Mouse (Mus musculus) brown adipose tissue, adult 24 weeks (tissue): ENCODE measurements around the gene Nptn. TPM values are rescaled to one million over a fixed set of nuclear protein-coding genes. Genes with fewer than 3 reads are reported as not detected.

Experiments used
- H3K27ac ChIP-seq: fragments of 200-500 bp; replicated peaks from 2 replicates; pipeline ENCODE4 v1.5.1; 2012; ENCODE audit warnings: low read depth, mild to moderate bottlenecking, low read length
- H3K4me1 ChIP-seq: fragments of 200-500 bp; 2 replicates; pipeline ENCODE4 v1.6.1; 2012; ENCODE audit warnings: low read length, mixed read lengths; ENCODE audit not compliant: control insufficient read depth, insufficient read depth, insufficient read length
- H3K4me3 ChIP-seq: fragments of 200-500 bp; 2 replicates; pipeline ENCODE4 v1.5.1; 2012; ENCODE audit warnings: low read depth, mild to moderate bottlenecking, low read length, moderate library complexity; ENCODE audit not compliant: insufficient read depth
- polyA plus RNA-seq: library from polyadenylated mRNA; stranded (reverse); fragments of >200 nt; gene quantifications from 2 replicates; pipeline ENCODE4 v1.2.4, GENCODE M21; 2012; ENCODE audit not compliant: missing spikeins, insufficient read depth, insufficient read length

Gene Nptn
- polyA plus RNA-seq, 1 experiment: 127 TPM

- H3K27ac ChIP-seq: no peak overlapping the region
- no peak overlapping the region for H3K4me3 ChIP-seq
- no peaks in the 10 kb centered on the region for H3K4me1 ChIP-seq
Observed at GRCm38 (mm10) chr9:58657735-58658512, 75.9 kb downstream of the Nptn start.

- no peak overlapping the region for H3K4me3 ChIP-seq
- H3K27ac ChIP-seq: no peak overlapping the region
- H3K4me1 ChIP-seq: no peaks in the 10 kb centered on the region
Observed at GRCm38 (mm10) chr9:58658596-58659309, 76.7 kb downstream of the Nptn start.

DNA sequence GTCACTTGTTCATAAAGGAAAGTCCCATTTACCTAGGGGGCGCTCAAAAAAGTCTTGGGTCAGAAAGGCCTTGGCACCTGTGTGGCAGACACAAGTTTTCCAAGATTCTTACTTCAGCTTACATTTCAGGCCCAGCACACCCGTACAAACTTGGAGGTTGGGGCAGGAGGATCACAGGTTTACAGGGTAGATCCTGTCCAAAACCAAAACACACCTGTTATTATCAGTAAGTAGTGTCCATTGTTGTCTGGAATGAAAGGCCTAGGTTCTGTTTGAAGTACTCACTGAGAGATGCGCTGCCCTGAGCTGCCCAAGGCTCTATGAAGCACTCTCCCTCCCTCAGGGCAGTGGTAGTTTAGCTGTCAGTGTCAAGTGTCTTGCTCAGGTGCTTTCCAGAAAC is 77.3 kb downstream of the Nptn start:
- Histone ChIP-seq H3K4me1 (no peaks in the 10 kb centered on the region), H3K27ac (no peak overlapping the region), H3K4me3 (no peak overlapping the region)

- Histone ChIP-seq H3K4me1 (no peaks in the 10 kb centered on the region), H3K4me3 (no peak overlapping the region), H3K27ac (no peak overlapping the region)
Observed at GRCm38 (mm10) chr9:58659989-58660388, 77.9 kb downstream of the Nptn start.

- Histone ChIP-seq H3K27ac (no peak overlapping the region), H3K4me3 (no peak overlapping the region), H3K4me1 (no peaks in the 10 kb centered on the region)
Observed at GRCm38 (mm10) chr9:58660673-58661072, 78.6 kb downstream of the Nptn start.

GRCm38 (mm10) chr9:58662007-58662406 is 80.0 kb downstream of the Nptn start:
- H3K27ac ChIP-seq: no peak overlapping the region
- no peak overlapping the region for H3K4me3 ChIP-seq
- no peaks in the 10 kb centered on the region for H3K4me1 ChIP-seq

DNA sequence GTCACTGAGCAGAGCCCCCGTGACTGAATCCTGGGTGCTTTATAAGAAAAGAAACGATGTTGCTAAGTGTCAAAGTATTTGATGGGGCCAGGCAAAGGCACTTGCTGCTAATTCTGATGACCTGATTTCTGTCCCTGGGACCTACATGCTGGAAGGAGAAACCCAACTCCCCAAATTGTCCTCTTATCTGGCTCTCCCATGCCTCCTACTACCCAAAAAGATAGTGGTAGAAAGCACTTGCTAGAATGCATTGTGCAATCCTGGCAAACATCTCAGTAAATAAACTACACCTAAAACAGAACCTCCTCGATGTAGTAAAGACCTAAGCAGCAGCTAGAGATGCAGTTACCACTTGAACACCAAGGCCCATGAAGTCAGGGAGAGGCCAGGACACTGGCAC is 80.8 kb downstream of the Nptn start:
- Histone ChIP-seq H3K4me3 (no peak overlapping the region), H3K27ac (no peak overlapping the region), H3K4me1 (no peaks in the 10 kb centered on the region)

DNA sequence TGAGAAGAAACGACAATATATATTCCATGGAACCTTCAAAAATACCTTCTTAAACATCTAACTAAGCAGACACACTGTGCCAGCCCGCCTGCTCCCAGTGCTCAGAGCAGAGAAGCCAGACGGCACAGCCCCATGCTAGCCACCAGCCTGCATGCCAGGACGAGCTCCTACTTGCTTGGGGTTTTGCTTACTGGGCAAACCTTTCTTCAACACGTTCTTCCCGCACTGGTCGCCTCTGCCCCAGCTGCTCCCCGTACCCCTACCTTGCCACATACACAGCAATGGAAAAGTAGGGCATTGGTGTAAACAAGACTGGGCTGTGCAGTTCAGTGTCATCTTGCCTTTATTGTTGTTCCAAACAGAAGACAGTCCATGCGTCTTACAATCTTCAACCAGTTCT is 83.5 kb downstream of the Nptn start:
- Histone ChIP-seq H3K4me3 (no peak overlapping the region), H3K4me1 (no peaks in the 10 kb centered on the region), H3K27ac (no peak overlapping the region)

GRCm38 (mm10) chr9:58666191-58666590 is 84.2 kb downstream of the Nptn start:
- no peaks in the 10 kb centered on the region for H3K4me1 ChIP-seq
- H3K27ac ChIP-seq: no peak overlapping the region
- no peak overlapping the region for H3K4me3 ChIP-seq

- no peak overlapping the region for H3K4me3 ChIP-seq
- H3K27ac ChIP-seq: no peak overlapping the region
- H3K4me1 ChIP-seq: 0 out of 2 replicates have a peak, but pooled peaks cover 2% of the 10 kb centered on the region
Observed at GRCm38 (mm10) chr9:58667244-58667643, 85.2 kb downstream of the Nptn start.

DNA sequence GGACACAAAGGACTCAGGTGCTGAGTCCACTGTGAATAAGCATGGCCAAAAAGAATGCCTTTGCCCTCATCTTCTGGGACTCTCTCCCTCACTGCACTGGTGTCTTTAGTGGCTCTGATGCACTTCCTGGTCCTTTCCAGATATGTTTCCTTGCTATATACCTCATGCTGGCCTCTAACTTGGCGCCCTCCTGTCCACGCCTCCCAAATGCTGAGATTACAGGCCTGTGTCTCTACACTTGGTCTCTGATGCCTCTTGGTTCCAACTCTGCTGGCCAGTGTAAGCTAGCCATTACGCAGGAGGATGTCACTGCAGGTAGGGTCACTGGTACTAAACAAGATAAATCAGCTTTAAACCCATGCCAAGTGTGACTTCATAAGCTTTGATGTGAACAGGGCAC is 86.1 kb downstream of the Nptn start:
- H3K27ac ChIP-seq: no peak overlapping the region
- 0 out of 2 replicates have a peak, but pooled peaks cover 2% of the 10 kb centered on the region for H3K4me1 ChIP-seq
- no peak overlapping the region for H3K4me3 ChIP-seq

DNA sequence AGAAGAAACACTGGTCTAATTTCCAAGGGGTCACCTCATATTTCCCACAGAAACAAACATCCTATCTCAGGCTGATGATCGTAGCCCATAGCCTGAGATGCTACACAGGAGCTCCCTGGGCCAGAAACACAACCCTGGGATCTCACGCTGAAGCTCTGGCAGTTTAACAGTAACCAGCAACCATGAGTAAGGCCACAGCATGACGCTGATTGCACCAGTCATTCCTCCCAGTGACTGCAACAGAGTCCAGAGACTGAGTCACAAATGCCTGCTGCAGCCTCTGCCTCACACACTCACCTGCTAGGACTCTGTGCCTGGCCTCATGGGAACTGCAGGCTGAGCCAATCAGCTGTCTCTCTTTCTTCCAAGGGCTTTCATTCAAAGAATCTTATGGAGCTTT is 87.0 kb downstream of the Nptn start:
- Histone ChIP-seq H3K4me3 (no peak overlapping the region), H3K27ac (no peak overlapping the region), H3K4me1 (0 out of 2 replicates have a peak, but pooled peaks cover 2% of the 10 kb centered on the region)

- Histone ChIP-seq H3K27ac (no peak overlapping the region), H3K4me1 (0 out of 2 replicates have a peak, but pooled peaks cover 2% of the 10 kb centered on the region), H3K4me3 (no peak overlapping the region)
Observed at GRCm38 (mm10) chr9:58669819-58670218, 87.8 kb downstream of the Nptn start.

DNA sequence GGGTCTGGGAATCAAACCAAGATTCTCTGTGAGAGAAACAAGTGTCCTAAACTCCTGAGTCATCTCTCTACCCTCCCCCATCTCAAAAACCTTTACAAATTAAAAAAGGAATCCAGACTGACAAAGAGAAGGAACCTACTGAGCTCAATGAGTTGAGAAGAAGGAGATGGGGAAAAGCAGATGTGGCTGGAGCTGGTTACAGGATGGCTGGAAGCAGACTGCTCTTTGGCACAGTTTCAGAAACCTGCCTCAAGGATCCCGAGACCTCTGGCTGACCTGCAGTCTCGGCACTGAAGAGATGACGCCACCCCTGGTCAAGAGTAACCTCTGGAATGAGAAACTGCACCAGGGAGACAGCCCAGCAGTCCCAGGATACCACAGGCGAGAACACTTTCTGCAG is 90.4 kb downstream of the Nptn start:
- no peak overlapping the region for H3K4me3 ChIP-seq
- 0 out of 2 replicates have a peak, but pooled peaks cover 2% of the 10 kb centered on the region for H3K4me1 ChIP-seq
- 0 out of 2 replicates have a peak overlapping the region, but pooled peaks have one; percentile 14 for H3K27ac ChIP-seq

DNA sequence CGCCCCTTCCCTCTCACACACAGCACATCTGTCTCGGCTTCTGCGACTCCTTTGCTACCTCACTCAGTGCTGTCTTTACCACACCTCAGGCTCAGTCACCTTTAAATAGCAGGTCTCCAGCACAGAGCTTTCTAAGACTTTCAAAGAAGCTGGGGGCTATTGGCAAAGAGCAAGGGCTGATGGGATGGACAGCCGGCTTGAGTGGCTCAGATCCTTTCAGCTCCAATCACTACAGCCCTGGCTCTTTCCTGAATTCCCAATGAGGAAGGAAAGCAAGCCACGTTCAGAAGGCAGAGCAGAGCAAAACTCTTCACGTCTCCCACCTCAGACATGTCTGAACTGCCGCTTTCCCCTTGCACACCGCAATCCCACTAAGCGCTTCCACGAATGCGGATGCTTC is 92.7 kb downstream of the Nptn start:
- Histone ChIP-seq H3K27ac (no peak overlapping the region), H3K4me3 (no peak overlapping the region), H3K4me1 (0 out of 2 replicates have a peak, but pooled peaks cover 2% of the 10 kb centered on the region)

- Histone ChIP-seq H3K4me3 (no peak overlapping the region), H3K4me1 (0 out of 2 replicates have a peak, but pooled peaks cover 2% of the 10 kb centered on the region), H3K27ac (no peak overlapping the region)
Observed at GRCm38 (mm10) chr9:58675371-58675770, 93.3 kb downstream of the Nptn start.
